Mouse (Mus musculus) right cerebral cortex, adult 2 months (tissue): ENCODE results near the gene Gm20388.

Experiments used
- DNase-seq, 2 experiments: peaks; one replicate each; pipeline ENCODE4 v3.0.0; 2021 to 2022; ENCODE audit warnings: low spot score in 2 of 2

Gm20388 gene

DNA sequence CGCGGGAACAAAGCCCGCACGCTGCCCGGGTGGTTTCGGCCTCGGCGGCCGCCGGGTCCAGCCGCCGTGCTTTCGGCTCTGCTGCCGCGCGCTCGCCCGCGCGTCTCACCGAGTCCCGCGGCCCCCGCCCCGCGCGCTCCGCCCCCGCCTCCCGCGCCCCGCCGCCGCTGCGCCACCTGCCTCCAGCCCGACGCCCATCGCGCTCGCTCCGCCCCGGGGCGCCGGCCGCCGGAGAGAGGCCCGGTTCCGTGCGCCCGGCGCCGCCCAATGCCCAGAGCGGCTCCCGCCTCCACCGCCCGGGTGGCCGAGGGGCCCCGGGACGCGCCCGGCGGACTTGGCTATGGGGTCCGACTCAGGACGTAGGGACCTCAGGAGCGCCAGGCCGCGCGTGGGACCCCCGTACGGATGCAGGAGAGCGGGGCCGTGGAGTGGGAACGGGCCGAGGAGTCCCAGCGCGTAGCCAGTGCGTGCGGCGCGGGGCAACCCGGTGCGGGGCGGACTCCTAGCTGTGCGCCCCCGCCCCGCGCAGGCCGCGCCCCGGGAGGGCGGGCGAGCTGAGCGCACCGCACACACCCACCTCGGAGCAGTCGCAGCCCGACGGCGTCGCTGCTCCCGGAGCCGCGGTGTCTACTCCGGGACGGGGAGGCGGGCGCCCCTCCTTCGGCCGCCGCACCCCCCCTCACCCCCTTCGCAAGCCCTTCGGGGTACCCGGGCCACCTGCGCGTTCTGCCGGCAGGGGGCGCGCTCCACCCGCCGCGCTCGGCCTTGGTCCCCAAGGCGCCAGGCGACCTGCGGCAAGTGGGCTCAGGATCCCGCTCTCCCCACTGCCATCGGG, 2767.6 kb downstream of the Gm20388 start:
- peak; percentile 76 to 82 for DNase-seq

DNA sequence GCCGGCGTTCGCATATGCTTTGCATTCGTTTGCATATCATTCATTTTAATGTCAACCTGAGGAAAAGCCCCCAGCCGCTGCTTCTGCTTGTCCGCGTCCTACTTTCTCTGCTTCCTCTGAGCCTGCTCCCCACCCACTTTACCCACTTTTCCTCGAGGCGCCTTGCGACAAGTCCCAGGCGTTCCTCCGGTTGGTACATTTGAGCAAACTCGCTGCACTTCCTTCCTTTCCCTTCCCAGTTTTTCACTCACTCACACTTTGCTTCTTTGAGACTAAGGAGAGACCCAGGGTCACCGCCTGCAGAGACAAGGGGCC, 2768.2 kb downstream of the Gm20388 start:
- DNase-seq: no peak

DNA sequence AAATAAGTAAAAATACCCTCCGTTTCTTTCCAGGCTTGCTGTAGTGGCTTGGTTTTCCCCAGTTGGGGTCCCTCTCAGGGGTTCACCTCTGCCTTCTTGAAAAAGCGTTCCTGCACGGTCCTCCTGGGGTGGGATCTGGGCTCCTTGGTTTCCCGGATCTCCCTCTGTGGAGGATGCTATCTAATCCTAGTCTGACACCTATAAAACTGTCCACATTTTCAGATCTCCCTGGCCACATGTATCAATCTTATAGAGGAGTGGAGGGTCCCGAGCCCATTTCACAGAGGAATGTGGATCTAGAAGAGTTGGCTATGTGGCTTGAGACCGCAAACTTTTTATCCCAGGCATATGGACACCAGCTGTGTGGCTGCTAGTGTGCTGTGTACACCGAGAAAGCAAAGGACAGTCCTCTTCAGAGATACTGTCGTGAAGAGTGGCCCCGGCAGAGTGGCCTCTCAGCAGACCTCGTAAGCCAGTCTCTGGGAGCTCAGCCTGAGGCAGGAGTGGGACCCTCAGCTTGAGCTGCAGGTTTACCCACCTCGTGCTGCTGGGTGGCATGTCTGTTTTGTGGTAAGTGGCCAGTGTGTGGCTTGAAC, 2768.8 kb downstream of the Gm20388 start:
- DNase-seq: no peak

DNA sequence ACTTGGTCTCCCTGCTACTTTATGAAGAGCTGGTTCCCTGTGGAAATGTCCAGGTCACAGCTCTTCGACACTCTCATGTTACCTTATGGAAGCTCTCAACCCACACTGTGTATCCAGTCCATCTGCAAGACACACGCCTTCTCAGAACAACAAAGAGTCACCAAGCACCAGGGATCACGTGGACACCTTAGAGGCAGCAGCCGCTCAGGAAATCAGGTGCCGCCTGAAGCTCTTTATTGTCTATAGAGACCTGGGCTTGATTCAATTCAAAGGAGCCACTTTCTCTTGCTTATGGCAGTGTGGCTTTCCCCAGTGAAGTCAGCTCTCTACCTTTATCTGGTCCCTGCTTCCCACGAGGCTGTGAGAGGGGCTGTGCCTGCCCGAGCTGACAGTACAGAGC, 2769.5 kb downstream of the Gm20388 start:
- DNase-seq: no peak

DNA sequence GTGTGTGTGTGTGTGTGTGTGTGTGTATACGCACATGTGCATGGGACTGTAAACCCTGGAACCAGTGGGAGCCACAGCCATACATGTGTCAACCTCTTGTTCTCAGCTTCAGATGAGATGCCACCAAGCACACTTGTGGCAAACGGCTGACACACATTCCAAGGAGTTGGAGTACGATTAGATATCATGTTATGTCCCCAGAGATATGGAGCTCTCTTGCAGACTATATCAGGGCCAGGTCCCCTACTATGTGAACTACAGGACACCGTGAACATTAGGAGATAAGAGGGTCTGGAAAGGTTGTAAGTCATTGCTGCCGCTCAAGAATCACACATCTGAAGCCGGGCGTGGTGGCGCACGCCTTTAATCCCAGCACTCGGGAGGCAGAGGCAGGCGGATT, 2772.2 kb downstream of the Gm20388 start:
- DNase-seq: no peak

DNA sequence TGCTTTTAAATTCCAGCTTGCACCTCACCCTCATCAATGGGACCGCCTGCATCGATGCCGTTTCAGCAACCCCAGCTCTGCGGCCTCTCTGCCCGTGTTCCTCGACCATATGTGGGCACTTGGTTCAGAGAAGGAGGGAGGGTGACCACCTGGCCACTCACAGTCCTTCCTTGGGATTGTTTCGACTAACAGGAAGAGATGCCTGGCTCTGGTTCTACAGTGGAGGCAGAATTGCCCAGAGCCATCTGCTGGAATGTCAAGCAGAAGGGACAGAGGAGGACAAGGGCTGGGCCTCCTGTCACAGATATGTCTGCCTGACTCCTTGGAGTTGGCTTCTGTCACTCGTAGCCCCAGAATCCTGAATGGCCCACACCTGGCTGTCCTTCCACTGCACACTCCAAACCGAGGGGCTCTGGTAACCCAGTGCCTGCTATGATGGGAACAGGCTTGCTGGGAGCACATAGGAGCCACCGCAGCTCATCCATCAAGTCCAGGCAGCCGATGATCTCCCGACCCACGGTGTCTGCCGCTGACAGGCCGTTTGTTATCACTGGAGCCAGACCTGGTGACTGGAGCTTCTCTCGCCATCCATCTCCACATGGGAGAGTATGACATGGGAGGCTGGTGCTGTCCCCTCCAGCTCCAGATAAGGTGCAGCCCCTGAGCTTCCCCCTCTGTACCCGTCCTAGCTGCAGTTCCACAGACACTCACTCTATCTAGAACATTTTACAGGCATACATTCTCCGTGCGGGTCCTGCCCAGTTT, 2774.6 kb downstream of the Gm20388 start:
- no peak for DNase-seq

DNA sequence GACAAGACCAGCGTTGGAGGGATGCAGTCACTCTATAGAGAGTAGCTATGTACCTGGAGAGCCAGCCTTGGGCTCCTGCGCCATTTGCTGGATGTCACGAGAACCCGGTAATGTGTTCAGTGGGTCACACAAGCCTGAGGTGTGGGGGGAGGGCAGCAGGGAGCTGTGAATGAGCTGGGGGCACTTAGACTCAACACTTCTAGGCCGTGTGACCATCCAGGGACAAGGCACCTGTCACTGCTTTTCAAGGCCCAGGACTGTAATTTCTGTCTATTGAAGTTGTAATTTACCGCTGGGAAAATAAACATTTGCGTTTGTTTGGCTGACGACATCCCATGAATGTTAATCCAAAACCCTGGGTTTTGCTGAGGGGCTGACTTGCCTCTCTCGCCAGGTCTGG, 2776.2 kb downstream of the Gm20388 start:
- no peak for DNase-seq

DNA sequence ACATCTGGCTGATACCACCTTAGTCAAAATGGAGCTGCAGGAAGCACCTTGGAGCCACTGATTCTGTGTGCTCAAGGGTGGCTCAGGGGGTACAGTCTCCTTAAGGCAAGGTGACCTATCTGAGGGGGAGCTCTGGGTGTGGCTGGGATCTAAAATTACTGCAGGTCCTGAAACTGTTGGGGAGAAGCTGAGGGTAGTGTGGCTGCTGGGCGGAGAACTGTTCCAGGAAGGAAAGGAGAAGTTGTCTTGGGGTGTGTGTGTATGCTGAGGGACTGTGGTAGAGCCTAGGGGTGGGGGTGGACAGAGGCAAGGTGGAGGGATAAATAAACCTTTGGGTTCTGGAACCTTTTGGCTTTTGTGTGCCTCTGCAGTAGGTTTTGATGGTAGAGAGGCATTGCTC, 2778.7 kb downstream of the Gm20388 start:
- DNase-seq: no peak

DNA sequence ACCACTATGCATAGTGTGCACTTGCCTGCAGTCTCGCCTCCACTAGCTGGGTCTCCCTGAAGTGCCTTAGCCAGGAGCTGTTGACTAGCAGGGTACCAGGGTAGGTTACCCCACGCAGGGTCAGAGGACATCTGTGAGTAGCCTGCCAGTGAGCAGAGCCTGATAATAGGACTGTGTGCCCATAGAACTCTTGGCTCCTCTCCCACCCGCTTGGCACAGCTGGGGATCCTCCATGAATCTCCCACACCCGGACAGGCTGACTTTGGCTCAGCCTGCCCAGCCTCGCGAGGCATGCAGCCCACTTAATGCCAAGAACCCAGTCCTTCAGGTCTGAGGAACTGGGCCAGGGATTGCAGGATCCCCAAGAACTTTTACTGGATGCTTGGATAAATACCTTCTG, 2780.4 kb downstream of the Gm20388 start:
- no peak for DNase-seq

DNA sequence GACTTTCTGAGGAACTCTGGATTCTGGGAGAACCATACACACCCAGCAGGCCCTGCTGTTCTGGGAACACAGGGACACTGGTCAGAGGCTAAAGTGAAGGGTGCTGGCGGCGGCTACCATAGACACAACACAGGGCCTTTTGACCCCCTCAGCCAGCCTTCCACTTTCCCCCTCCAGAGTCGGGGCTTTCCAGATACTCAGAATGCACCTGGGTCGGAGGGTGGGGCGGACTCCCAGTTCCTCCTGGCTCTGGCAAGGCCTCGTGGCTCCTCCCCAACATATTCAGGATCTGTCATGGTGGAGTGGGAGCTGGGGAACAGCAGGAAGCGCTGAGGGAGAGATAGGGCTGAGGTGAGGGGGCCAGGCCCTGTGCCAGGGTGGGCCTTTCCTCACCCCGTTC, 2781.5 kb downstream of the Gm20388 start:
- DNase-seq: no peak

DNA sequence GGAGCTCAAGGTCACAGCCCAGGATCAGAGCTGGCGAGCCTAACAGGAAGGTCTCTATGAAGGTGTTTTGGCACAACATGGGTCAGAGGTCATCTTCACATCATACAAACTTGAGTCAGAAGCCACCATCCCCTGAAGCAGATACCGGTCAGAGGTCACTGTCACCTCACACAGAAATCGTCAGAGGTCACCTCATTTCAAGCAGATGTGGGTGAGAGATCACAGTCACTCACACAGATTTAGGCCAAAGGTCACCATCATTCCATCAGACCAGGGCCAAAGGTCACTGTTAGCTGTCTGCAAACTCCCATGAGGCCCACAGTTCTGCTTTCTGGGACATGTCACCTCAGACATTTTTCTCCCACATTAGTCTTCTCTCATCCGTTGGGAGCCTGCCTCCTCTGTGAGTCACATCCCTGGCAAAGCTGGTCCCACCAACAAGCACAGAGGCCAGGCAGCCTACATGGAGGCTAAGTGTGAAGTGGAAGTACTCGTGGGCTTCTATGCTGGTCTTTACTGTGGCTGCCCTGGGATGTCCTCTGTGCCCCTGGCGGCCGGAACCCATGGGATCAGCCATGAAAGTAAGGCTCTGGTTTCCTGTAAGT, 2784.9 kb downstream of the Gm20388 start:
- DNase-seq: peak; percentile 44 to 55

DNA sequence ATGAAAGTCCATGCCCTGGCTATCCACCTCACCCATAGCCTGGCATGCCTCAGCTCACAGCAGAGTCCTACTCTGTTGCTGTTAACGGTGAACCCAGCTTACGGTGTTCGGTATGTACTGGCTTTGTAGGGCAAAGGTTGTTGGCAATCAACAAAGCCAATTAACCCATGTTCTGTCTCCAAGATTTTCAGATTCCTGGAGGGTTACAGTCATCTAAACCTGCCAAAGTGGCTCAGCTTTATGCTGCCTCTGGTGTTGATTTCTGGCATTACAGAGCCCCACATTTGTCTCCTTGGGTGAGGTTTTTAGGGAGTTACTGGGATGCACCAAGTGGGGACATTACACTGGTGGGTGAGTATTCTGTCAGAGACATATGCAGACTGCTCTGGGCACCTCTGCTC, 2786.5 kb downstream of the Gm20388 start:
- DNase-seq: peak; percentile 55

DNA sequence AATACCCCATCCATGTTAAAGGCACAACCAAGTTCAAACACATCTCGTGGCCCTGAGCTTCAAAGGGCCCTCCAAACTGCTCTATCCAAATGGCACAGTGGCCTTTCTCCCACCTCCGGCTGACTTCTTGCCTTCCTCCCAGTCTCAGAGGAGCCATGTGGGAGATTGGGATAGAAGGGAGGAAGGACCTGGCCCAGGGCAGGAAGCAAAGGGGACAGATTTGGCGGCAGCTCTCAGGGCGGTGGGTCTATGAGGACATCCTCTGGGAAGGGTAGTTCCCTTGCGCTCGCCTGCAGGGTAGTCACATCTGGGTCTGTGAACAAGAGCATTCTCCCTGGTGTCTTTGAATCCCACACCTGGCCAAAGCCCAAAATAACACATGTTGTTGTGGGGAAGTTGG, 2786.9 kb downstream of the Gm20388 start:
- no peak for DNase-seq

DNA sequence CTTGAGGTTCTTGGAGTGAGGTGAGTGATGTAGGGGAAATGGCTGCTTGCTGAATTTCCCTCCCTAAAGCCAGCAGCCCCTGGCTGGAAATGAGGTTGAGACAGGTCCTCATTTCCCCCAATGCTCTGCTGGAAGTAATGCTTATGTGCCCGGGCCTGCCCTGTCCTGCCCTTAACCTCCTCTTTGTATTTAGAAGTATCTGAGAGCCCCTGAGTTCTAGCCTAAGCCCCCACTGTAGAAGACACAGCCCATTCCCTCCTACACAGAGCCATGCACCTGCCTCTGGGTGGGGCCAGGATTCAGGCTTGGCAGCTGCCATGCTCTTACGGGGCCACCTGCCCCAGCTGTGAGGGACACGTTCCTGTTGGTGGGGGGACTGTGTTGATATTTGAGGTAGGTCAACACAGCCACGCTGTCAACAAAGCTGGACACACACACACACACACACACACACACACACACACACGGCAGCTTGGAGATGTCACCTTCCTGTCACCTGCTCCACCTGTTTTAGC, 2787.7 kb downstream of the Gm20388 start:
- DNase-seq: no peak

DNA sequence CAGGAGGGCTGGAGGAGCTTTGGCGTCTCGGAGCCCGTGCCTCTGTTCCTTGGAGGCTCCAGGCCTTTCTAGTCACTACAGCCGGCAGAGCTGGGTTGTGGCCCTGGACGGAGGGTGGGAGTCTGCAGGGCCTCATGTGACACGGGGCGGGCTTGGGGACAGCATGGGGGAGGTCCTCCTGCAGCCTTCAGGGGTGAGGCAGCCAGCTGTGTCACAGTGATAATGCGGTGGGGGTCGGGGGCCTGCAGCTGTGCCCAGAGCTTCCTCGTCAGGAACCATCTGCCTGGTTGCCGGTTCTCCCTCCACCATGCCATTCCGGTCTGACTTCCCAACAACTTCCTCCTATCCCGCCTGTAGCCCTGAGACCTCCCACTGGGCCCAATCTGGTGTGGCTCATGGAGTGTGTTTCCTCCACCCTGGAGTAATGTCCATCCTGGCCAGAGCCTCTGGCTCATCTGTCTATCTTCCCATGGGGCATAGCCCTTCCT, 2788.4 kb downstream of the Gm20388 start, which contains the start of gene Cbfa2t3:
Gene Cbfa2t3 (minus strand): TSS at position 105 of the 488 bp plus-strand sequence.
- no peak for DNase-seq

DNA sequence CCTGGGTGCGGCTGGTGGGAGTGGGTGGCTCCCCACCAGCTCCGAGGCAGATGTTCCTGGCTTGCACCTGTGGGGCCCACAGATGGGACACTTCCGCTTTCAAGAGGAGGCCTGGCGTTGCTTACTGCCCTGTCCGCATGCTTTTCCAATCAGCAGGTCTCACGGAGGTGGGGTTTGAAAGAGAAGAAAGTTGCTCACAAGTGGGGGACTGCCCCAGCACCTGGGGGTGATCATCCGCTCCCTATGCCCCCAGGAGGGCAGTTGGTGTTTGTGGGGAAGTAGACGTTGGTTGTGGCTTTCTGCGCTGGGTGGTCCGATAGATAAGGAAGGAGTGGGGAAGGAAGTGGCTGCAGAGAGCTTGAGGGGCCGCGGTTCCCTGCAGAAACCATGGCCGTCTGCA, 2790.0 kb downstream of the Gm20388 start:
- DNase-seq: no peak

DNA sequence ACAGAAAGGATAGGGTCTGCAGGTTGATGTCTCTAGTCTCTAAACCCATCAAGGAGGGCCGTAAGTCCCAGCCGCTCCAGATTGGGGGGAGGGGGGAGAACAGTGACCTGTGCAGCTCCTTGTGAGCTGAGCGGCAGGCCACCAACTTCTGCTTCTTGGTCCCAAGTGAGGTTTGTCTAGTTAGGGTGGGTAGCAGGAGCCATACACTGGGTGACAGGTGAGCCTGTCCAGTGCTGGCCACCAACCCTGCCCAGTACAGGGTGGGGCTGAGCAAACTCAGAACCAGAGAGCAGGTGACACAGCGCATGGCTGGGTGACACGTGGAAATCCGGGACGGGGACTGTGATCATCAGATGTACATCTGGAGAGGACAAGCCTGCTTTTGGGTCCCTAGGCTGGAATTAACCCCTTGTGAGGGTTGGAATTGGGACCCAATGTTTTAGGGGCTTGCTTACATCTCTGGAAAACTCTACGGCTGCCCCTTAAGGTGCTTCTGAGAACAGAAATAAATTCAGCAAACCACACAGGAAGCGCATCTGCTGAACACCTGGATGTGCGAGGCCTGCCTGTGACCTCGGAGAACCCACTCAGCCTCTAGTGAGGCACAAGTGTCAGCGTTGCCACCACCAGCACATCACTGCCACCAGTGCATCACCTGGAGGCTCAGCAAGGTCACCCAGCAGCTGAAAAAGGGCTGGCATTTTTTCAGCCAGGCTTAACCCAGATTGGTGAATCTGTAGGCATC, 2791.0 kb downstream of the Gm20388 start:
- no peak for DNase-seq

DNA sequence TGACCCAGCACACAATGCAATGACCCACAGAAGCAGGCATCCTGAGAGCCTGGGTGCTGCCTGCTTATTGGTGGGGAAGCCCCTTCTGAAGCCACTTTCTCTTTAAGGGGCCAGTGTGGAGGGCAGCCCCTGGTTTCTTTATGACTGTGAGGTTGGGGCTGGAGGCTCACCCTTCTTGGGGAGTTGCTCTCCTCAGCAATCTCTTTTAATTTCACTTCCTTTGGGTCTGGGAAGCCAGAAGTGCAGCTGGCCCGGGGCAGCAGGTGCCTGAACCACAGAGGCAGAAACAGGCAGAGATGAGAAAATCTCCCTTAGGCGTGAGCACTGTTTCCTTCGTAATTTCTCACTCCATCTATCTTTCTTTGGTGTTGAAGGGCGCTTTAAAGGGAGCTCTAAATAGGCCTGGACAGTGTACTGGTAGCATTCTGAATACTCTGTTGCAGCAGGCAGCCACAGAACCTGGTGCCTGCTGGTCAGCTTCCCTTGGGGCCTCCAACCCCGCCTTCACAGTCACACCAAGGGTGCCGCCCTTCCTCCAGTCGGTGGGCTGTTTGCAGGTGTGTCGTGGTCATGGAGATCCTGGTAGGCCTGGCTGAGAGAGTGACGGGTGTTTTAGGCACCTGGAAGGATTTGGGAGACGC, 2791.8 kb downstream of the Gm20388 start:
- no peak for DNase-seq

DNA sequence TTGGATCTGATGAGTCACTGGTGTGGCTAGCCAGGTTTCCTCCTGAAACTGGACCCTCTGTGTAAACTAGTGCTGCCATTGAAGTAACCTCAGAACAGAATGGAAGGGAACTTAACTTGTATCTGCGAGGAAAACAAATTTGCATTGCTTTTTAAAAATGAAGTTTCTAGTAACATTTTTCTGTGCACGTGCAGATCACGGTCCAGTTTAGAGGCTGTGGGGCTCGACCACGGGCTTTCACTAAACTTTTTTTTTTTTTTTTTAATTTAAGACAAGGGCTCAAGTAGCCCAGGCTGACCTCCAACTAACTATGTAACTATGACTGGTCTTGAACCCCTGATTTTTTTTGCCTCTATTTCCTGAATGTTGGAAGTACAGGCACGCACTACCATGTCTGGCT, 2792.3 kb downstream of the Gm20388 start:
- DNase-seq: no peak

DNA sequence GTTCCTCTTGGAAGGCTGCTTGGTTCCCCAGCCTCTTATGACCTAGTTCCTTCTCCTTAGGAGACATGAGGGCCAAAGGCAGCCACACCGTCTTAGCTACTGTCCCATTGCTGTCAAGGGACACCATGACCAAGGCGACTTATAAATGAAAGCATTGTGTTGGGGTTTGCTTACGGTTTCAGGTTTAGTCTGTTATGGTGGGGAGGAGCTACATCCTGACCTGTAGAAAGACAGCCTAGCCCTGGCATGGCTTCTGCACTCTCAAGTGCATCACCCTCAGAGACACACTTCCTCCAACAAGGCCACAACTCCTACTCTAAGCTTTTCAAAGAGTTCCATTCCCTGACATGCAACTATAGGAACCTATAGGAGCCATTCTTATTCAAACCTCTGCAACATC, 2794.0 kb downstream of the Gm20388 start:
- no peak for DNase-seq
